ENCODE assay signal across 18 mouse cellular contexts in genomic region chr17:75471644-75472253, GRCm38 (mm10). TPM values are rescaled to one million over a fixed set of nuclear protein-coding genes. Genes with fewer than 3 reads are reported as not detected.
DNase-seq lines count a peak whose midpoint lies in the region; ATAC-seq and TF ChIP-seq lines count a peak whose summit lies in the region.
"Had no signal": no experiment of that assay in that cellular context is flagged by ENCODE, and none has a peak within 500 bp of the region (broad histone marks: within the 10 kb centered on the region; RNA-seq: fewer than 3 reads in every experiment).

No protein-coding gene starts in this region.

- WGBS in forebrain, embryonic 16.5 days, result 79% methylated on average over 6 of the region's 6 CpGs
- WGBS in forebrain, embryonic 13.5 days, result 95% methylated on average over 6 of the region's 6 CpGs
- WGBS in heart, postnatal 0 days, result 77% methylated on average over 6 of the region's 6 CpGs
- WGBS in neural tube, embryonic 12.5 days, result 64% methylated on average over 6 of the region's 6 CpGs
- WGBS in neural tube, embryonic 13.5 days, result 34% methylated on average over 6 of the region's 6 CpGs

- no peaks in the 10 kb centered on the region for H3K36me3 ChIP-seq in forebrain, embryonic 16.5 days (ENCODE audit: control insufficient read depth, insufficient read depth)
- no peaks in the 10 kb centered on the region for H3K36me3 ChIP-seq in forebrain, embryonic 13.5 days (ENCODE audit: poor library complexity, severe bottlenecking)
- no peaks in the 10 kb centered on the region for H3K36me3 ChIP-seq in heart, postnatal 0 days (replicated peaks; ENCODE audit: control insufficient read depth, insufficient read depth, low read length)
- no peaks in the 10 kb centered on the region for H3K36me3 ChIP-seq in neural tube, embryonic 12.5 days
- H3K36me3 ChIP-seq in neural tube, embryonic 13.5 days, result no peaks in the 10 kb centered on the region
- H3K36me3 ChIP-seq: forebrain, embryonic 10.5 days; limb, embryonic 12.5 days had no signal

- H3K9me3 ChIP-seq in forebrain, embryonic 16.5 days (ENCODE audit: control insufficient read depth, low read length), result no peaks in the 10 kb centered on the region
- no peaks in the 10 kb centered on the region for H3K9me3 ChIP-seq in forebrain, embryonic 13.5 days (replicated peaks)
- no peaks in the 10 kb centered on the region for H3K9me3 ChIP-seq in heart, postnatal 0 days (replicated peaks; ENCODE audit: control insufficient read depth, low read length)
- no peaks in the 10 kb centered on the region for H3K9me3 ChIP-seq in neural tube, embryonic 12.5 days
- no peaks in the 10 kb centered on the region for H3K9me3 ChIP-seq in neural tube, embryonic 13.5 days
- H3K9me3 ChIP-seq: forebrain, embryonic 10.5 days; limb, embryonic 12.5 days had no signal

- H3K27ac ChIP-seq in forebrain, embryonic 16.5 days (ENCODE audit: low read length), result 0 out of 2 replicates have a peak overlapping the region, but pooled peaks have one; percentile 18
- H3K27ac ChIP-seq in forebrain, embryonic 13.5 days, result no peak overlapping the region
- H3K27ac ChIP-seq in heart, postnatal 0 days (ENCODE audit: low read depth), result peak overlapping the region; percentile 50
- no peak overlapping the region for H3K27ac ChIP-seq in neural tube, embryonic 12.5 days
- peak overlapping the region; percentile 52; the same call in 1 of the 2 replicates for H3K27ac ChIP-seq in neural tube, embryonic 13.5 days (replicated peaks)
- H3K27ac ChIP-seq: forebrain, embryonic 10.5 days; limb, embryonic 12.5 days had no signal

- no peak for DNase-seq in heart, postnatal 0 days (ENCODE audit: low spot score)
- DNase-seq in heart, postnatal 4 days, result no peak
- DNase-seq in neural tube, embryonic 10.5 days (ENCODE audit: extremely low spot score, low spot score), result no peak
- DNase-seq in frontal cortex, adult 2 months (ENCODE audit: extremely low spot score in 1 of 2, low spot score in 1 of 2), result no peak
- DNase-seq: adrenal gland, postnatal 36 days; cerebellum, postnatal 14 days; kidney, adult 18-20 months; layer of hippocampus, postnatal 36 days; right cerebral cortex, postnatal 14 days; thymus, adult 18-20 months had no signal

- no peaks in the 10 kb centered on the region for H3K27me3 ChIP-seq in forebrain, embryonic 16.5 days (replicated peaks; ENCODE audit: control insufficient read depth, insufficient read depth, low read length)
- H3K27me3 ChIP-seq in forebrain, embryonic 13.5 days, result no peaks in the 10 kb centered on the region
- H3K27me3 ChIP-seq in heart, postnatal 0 days (ENCODE audit: control insufficient read depth, insufficient read depth, low read length), result no peaks in the 10 kb centered on the region
- H3K27me3 ChIP-seq in neural tube, embryonic 12.5 days (replicated peaks), result no peaks in the 10 kb centered on the region
- H3K27me3 ChIP-seq in neural tube, embryonic 13.5 days, result peaks cover 3% of the 10 kb centered on the region
- H3K27me3 ChIP-seq: limb, embryonic 12.5 days had no signal

- no peak for TF ChIP-seq EP300 in heart, postnatal 0 days (IDR thresholded peaks at IDR 0.05; ENCODE audit: low read depth)

- no peaks in the 10 kb centered on the region; the same call in 1 of the 2 replicates for H3K4me1 ChIP-seq in forebrain, embryonic 16.5 days (replicated peaks; ENCODE audit: control insufficient read depth, insufficient read depth, low read length)
- H3K4me1 ChIP-seq in forebrain, embryonic 13.5 days, result no peaks in the 10 kb centered on the region
- H3K4me1 ChIP-seq in heart, postnatal 0 days (ENCODE audit: control insufficient read depth, insufficient read depth), result peaks cover 19% of the 10 kb centered on the region
- no peaks in the 10 kb centered on the region for H3K4me1 ChIP-seq in neural tube, embryonic 12.5 days
- H3K4me1 ChIP-seq in neural tube, embryonic 13.5 days (replicated peaks), result peaks cover 13% of the 10 kb centered on the region
- H3K4me1 ChIP-seq: forebrain, embryonic 10.5 days; limb, embryonic 12.5 days had no signal

- H3K4me3 ChIP-seq in forebrain, embryonic 16.5 days (replicated peaks; ENCODE audit: low read length), result no peak overlapping the region
- no peak overlapping the region for H3K4me3 ChIP-seq in forebrain, embryonic 13.5 days
- no peak overlapping the region for H3K4me3 ChIP-seq in heart, postnatal 0 days (ENCODE audit: low read depth, low read length)
- H3K4me3 ChIP-seq in neural tube, embryonic 12.5 days, result no peak overlapping the region
- H3K4me3 ChIP-seq in neural tube, embryonic 13.5 days, result no peak overlapping the region
- H3K4me3 ChIP-seq: forebrain, embryonic 10.5 days; limb, embryonic 12.5 days; myocyte had no signal

- ATAC-seq in forebrain, embryonic 16.5 days, result no peak
- no peak for ATAC-seq in forebrain, embryonic 13.5 days
- no peak for ATAC-seq in heart, postnatal 0 days (ENCODE audit: insufficient read depth, low read depth)
- peak; percentile 66; the same call in 1 of the 2 replicates for ATAC-seq in neural tube, embryonic 12.5 days (ENCODE audit: low FRiP score, low read depth)
- ATAC-seq in neural tube, embryonic 13.5 days (ENCODE audit: low read depth), result peak; percentile 92

- no peak overlapping the region for H3K9ac ChIP-seq in forebrain, embryonic 16.5 days (replicated peaks; ENCODE audit: low read depth, low read length)
- no peak overlapping the region for H3K9ac ChIP-seq in forebrain, embryonic 13.5 days
- H3K9ac ChIP-seq in heart, postnatal 0 days (replicated peaks; ENCODE audit: low read depth, low read length), result no peak overlapping the region
- no peak overlapping the region for H3K9ac ChIP-seq in neural tube, embryonic 12.5 days
- no peak overlapping the region for H3K9ac ChIP-seq in neural tube, embryonic 13.5 days
- H3K9ac ChIP-seq: limb, embryonic 12.5 days had no signal

- TF ChIP-seq CTCF in heart, postnatal 0 days (IDR thresholded peaks at IDR 0.05; ENCODE audit: low read depth), result no peak

- H3K4me2 ChIP-seq in forebrain, embryonic 16.5 days (ENCODE audit: low read length), result no peak overlapping the region
- H3K4me2 ChIP-seq in forebrain, embryonic 13.5 days, result no peak overlapping the region
- no peak overlapping the region for H3K4me2 ChIP-seq in heart, postnatal 0 days (ENCODE audit: low read depth, low read length)
- H3K4me2 ChIP-seq in neural tube, embryonic 12.5 days (replicated peaks), result no peak overlapping the region
- no peak overlapping the region for H3K4me2 ChIP-seq in neural tube, embryonic 13.5 days
- H3K4me2 ChIP-seq: limb, embryonic 12.5 days; midbrain, embryonic 11.5 days had no signal

RNA-seq across cellular contexts. Expression of gene Rasgrp3, which starts 36.1 kb away (rescaled TPM):
- 4.9 and 6.0 TPM in 2 replicates for polyA plus RNA-seq in forebrain, embryonic 16.5 days (2015; fragmentation: Nextera tagmentation; extraction: Ambion mirVana)
- polyA plus RNA-seq in forebrain, embryonic 13.5 days (2015; fragmentation: Nextera tagmentation; extraction: Ambion mirVana), result 4.8 and 5.0 TPM in 2 replicates
- total RNA-seq in heart, postnatal 0 days (2014; rRNA removed; ENCODE audit: low replicate concordance), result 18.7 and 23.5 TPM in 2 replicates
- polyA plus RNA-seq in heart, postnatal 0 days (2015; fragmentation: Nextera tagmentation; extraction: Ambion mirVana), result 15.5 and 17.2 TPM in 2 replicates
- total RNA-seq in heart, postnatal 4 days (2021), result 10 to 100 TPM; 51.8 to 53.3 TPM
- polyA plus RNA-seq in neural tube, embryonic 12.5 days (2016; fragmentation: Nextera tagmentation; extraction: Ambion mirVana), result 8.1 and 9.1 TPM in 2 replicates
- 6.0 and 12.5 TPM in 2 replicates for polyA plus RNA-seq in neural tube, embryonic 13.5 days (2015; fragmentation: Nextera tagmentation; extraction: Ambion mirVana)
- polyA plus RNA-seq in frontal cortex, adult 2 months (2012; rRNA removed), result 9.3 and 10.2 TPM in 2 replicates

Comparison
In these comparisons a context has a peak if more than half of its experiments do, and no peak if none do; other contexts are left out.
1. H3K27ac ChIP-seq: peak in forebrain, embryonic 16.5 days (single experiment), heart, postnatal 0 days (single experiment) and neural tube, embryonic 13.5 days (single experiment); none in forebrain, embryonic 13.5 days (single experiment) and neural tube, embryonic 12.5 days (single experiment).
2. ATAC-seq: peak in neural tube, embryonic 12.5 days (single experiment) and neural tube, embryonic 13.5 days (single experiment); none in forebrain, embryonic 16.5 days (single experiment), forebrain, embryonic 13.5 days (single experiment) and heart, postnatal 0 days (single experiment).